Mouse (Mus musculus): ENCODE results near the gene Ddit4. TPM values are rescaled to one million over a fixed set of nuclear protein-coding genes. Genes with fewer than 3 reads are reported as not detected.

Ddit4 gene
- total RNA-seq, 1 experiment = 33.9 TPM

DNA sequence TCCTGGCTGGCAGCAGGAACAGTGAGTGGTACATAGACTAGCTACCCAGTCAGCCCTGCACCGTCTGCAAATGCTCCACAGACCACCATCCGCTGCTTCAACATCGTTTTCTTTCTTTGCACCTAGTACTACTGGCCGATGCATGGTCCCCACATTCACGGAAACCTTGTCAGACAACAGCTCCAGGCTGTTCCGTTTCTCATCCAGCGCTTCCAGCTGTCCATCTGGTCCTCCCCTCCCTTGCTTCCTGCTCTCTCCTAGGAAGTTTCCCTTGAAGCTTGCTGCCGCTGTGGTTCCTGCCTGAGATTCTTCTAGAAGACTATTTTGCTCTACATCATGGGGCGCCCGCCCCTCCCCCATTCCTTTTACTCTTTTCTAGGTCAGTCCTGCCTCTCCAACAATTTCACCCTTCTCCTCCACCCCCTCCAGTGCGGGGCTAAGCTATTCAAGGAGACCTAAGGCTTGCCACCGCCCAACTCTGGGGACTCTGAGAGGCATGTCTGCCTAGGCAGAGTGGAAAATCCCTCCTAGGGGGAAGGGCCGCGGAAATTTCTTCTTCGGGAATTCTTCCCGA, 8.7 kb downstream of the Ddit4 start:
- TF ChIP-seq ZNF384 (IDR thresholded peaks at IDR 0.05; ENCODE audit: low read depth, low read length) = no peak
- TF ChIP-seq CHD2 (IDR thresholded peaks at IDR 0.05; ENCODE audit: low read depth, low read length) = no peak
- no peak for TF ChIP-seq ZC3H11A (IDR thresholded peaks at IDR 0.05; ENCODE audit: borderline replicate concordance, low read depth, low read length)
- TF ChIP-seq MAFK (IDR thresholded peaks at IDR 0.05; ENCODE audit: insufficient read depth, low read depth, low read length) = no peak
- no peak for TF ChIP-seq HCFC1 (IDR thresholded peaks at IDR 0.05; ENCODE audit: borderline replicate concordance, insufficient read depth, low read length)

DNA sequence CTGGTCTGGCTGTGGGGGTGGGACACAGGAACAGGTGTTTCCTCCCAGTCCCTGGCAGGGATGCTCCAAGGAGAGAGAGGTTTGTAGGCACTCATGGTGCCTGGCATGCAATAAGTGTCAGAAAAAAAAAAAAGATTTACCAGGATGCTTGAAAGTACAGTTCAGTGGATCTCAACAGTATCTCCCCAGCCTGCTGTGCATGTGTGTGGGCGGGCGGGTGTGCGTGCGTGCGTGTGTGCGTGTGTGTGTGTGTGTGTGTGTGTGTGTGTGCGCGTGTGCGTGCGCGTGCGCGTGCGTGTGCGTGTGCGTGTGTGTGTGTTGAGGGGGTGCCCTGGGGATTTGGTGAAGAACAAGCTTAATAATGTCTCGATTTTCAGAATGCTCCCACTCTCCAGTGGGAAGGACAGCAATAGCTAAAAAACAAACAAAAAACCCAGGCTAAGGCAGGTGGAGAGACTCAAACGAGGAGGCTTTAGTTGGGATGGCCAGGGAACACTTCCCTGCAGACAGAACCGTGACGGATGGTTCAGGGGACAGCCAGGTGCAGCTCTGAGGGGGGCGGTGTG, 9.3 kb downstream of the Ddit4 start:
- TF ChIP-seq MAFK (IDR thresholded peaks at IDR 0.05; ENCODE audit: insufficient read depth, low read depth, low read length) (no peak), ZC3H11A (IDR thresholded peaks at IDR 0.05; ENCODE audit: borderline replicate concordance, low read depth, low read length) (no peak), ZNF384 (IDR thresholded peaks at IDR 0.05; ENCODE audit: low read depth, low read length) (no peak), CHD2 (IDR thresholded peaks at IDR 0.05; ENCODE audit: low read depth, low read length) (no peak), HCFC1 (IDR thresholded peaks at IDR 0.05; ENCODE audit: borderline replicate concordance, insufficient read depth, low read length) (no peak)
- H3K9me3 ChIP-seq (ENCODE audit: control insufficient read depth, insufficient read depth, low read depth, low read length) = no peaks in the 10 kb centered on the region
- peak overlapping the region; percentile 8 to 24; a peak in 2 of 4 replicates for H3K4me3 ChIP-seq (ENCODE audit: insufficient read depth in 1 of 2, low read depth in 1 of 2, low read length in 2 of 2, poor library complexity in 1 of 2, severe bottlenecking in 1 of 2)
- H3K9ac ChIP-seq (ENCODE audit: insufficient read depth, low read depth, low read length, poor library complexity, severe bottlenecking) = peak overlapping the region; percentile 17; the same call in 1 of the 2 replicates
- no peaks in the 10 kb centered on the region for H3K36me3 ChIP-seq (ENCODE audit: control insufficient read depth, insufficient read depth, low read length, poor library complexity, severe bottlenecking)
- in situ Hi-C loops (cut with MboI; ENCODE audit: low sequenced_read_pairs in 2 of 2, unreplicated experiment in 2 of 2) = no loop called here
- no peak for DNase-seq (ENCODE audit: low read depth, low spot score)
- peaks cover 0 to 17% of the 10 kb centered on the region in 2 experiments; a peak in 2 of 4 replicates for H3K4me1 ChIP-seq (ENCODE audit: control insufficient read depth in 2 of 2, insufficient read depth in 2 of 2, low read length in 2 of 2, poor library complexity in 1 of 2)
- no peak overlapping the region for H3K27ac ChIP-seq (ENCODE audit: insufficient read depth, low read depth, low read length, poor library complexity, severe bottlenecking)

More for the DNA sequence above, 8.7 kb downstream of the Ddit4 start:
- in situ Hi-C loops (cut with MboI; ENCODE audit: low sequenced_read_pairs in 2 of 2, unreplicated experiment in 2 of 2) = no loop called here
- peaks cover 0 to 17% of the 10 kb centered on the region in 2 experiments; a peak in 2 of 4 replicates for H3K4me1 ChIP-seq (ENCODE audit: control insufficient read depth in 2 of 2, insufficient read depth in 2 of 2, low read length in 2 of 2, poor library complexity in 1 of 2)
- peak overlapping the region; percentile 52 for H3K9ac ChIP-seq (ENCODE audit: insufficient read depth, low read depth, low read length, poor library complexity, severe bottlenecking)
- H3K9me3 ChIP-seq (ENCODE audit: control insufficient read depth, insufficient read depth, low read depth, low read length) = no peaks in the 10 kb centered on the region
- no peak for DNase-seq (ENCODE audit: low read depth, low spot score)
- peak overlapping the region; percentile 8 to 24; a peak in 3 of 4 replicates for H3K4me3 ChIP-seq (ENCODE audit: insufficient read depth in 1 of 2, low read depth in 1 of 2, low read length in 2 of 2, poor library complexity in 1 of 2, severe bottlenecking in 1 of 2)
- H3K27ac ChIP-seq (ENCODE audit: insufficient read depth, low read depth, low read length, poor library complexity, severe bottlenecking) = no peak overlapping the region
- H3K36me3 ChIP-seq (ENCODE audit: control insufficient read depth, insufficient read depth, low read length, poor library complexity, severe bottlenecking) = no peaks in the 10 kb centered on the region

DNA sequence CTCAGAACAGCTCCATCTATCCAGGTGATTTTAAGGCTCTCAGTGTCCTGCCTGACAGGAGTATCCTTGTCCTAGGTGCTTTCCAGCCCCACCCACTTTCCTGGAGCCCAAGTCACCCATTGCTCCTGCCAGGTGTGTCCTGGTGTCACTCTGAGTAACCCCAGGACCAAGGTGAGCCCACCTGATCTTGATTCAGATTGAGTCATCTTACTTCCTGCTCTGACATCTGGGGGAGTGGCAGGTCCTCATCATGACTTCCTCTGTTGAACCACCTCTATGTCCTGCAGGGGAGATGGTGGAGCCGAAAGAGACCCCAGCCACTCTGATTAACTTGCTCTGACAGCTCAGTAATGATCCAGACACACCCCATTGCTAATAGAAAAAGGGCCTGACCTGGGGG, 12.6 kb downstream of the Ddit4 start:
- DNase-seq (ENCODE audit: low read depth, low spot score) = no peak
- TF ChIP-seq ZNF384 (IDR thresholded peaks at IDR 0.05; ENCODE audit: low read depth, low read length) (no peak), MAFK (IDR thresholded peaks at IDR 0.05; ENCODE audit: insufficient read depth, low read depth, low read length) (no peak), CHD2 (IDR thresholded peaks at IDR 0.05; ENCODE audit: low read depth, low read length) (no peak), HCFC1 (IDR thresholded peaks at IDR 0.05; ENCODE audit: borderline replicate concordance, insufficient read depth, low read length) (no peak), ZC3H11A (IDR thresholded peaks at IDR 0.05; ENCODE audit: borderline replicate concordance, low read depth, low read length) (no peak)
- in situ Hi-C loops (cut with MboI; ENCODE audit: low sequenced_read_pairs in 2 of 2, unreplicated experiment in 2 of 2) = no loop called here
- Histone ChIP-seq H3K4me3 (ENCODE audit: insufficient read depth in 1 of 2, low read depth in 1 of 2, low read length in 2 of 2, poor library complexity in 1 of 2, severe bottlenecking in 1 of 2) (no peak overlapping the region), H3K27ac (ENCODE audit: insufficient read depth, low read depth, low read length, poor library complexity, severe bottlenecking) (no peak overlapping the region), H3K9ac (ENCODE audit: insufficient read depth, low read depth, low read length, poor library complexity, severe bottlenecking) (no peak overlapping the region), H3K4me1 (ENCODE audit: control insufficient read depth in 2 of 2, insufficient read depth in 2 of 2, low read length in 2 of 2, poor library complexity in 1 of 2) (peaks cover 0 to 25% of the 10 kb centered on the region in 2 experiments; a peak in 2 of 4 replicates), H3K36me3 (ENCODE audit: control insufficient read depth, insufficient read depth, low read length, poor library complexity, severe bottlenecking) (no peaks in the 10 kb centered on the region), H3K9me3 (ENCODE audit: control insufficient read depth, insufficient read depth, low read depth, low read length) (no peaks in the 10 kb centered on the region)

DNA sequence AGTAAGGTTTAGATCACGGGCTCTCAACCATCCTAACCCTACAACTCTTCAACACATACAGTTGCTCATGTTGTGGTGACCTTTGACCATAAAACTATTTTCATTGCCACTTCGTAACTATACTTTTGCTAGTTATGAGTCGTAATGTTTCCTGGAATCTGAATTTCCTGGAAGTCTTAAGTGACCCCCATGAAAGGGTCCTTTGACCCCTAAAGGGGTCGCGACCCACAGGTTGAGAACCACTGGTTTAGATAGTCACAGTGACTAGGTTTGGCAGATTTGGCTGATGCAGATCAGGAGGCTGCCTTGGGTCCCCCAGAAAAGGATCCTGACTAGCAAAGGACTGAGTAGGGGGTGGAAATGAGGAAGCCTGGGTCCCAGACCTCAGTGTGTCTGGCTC, 13.0 kb downstream of the Ddit4 start:
- Histone ChIP-seq H3K9ac (ENCODE audit: insufficient read depth, low read depth, low read length, poor library complexity, severe bottlenecking) (no peak overlapping the region), H3K27ac (ENCODE audit: insufficient read depth, low read depth, low read length, poor library complexity, severe bottlenecking) (no peak overlapping the region), H3K9me3 (ENCODE audit: control insufficient read depth, insufficient read depth, low read depth, low read length) (no peaks in the 10 kb centered on the region), H3K4me3 (ENCODE audit: insufficient read depth in 1 of 2, low read depth in 1 of 2, low read length in 2 of 2, poor library complexity in 1 of 2, severe bottlenecking in 1 of 2) (no peak overlapping the region), H3K36me3 (ENCODE audit: control insufficient read depth, insufficient read depth, low read length, poor library complexity, severe bottlenecking) (no peaks in the 10 kb centered on the region), H3K4me1 (ENCODE audit: control insufficient read depth in 2 of 2, insufficient read depth in 2 of 2, low read length in 2 of 2, poor library complexity in 1 of 2) (peaks cover 0 to 23% of the 10 kb centered on the region in 2 experiments; a peak in 2 of 4 replicates)
- no peak for DNase-seq (ENCODE audit: low read depth, low spot score)
- in situ Hi-C loops (cut with MboI; ENCODE audit: low sequenced_read_pairs in 2 of 2, unreplicated experiment in 2 of 2) = no loop called here
- TF ChIP-seq CHD2 (IDR thresholded peaks at IDR 0.05; ENCODE audit: low read depth, low read length) (peak; percentile 92), MAFK (IDR thresholded peaks at IDR 0.05; ENCODE audit: insufficient read depth, low read depth, low read length) (no peak), ZC3H11A (IDR thresholded peaks at IDR 0.05; ENCODE audit: borderline replicate concordance, low read depth, low read length) (no peak), ZNF384 (IDR thresholded peaks at IDR 0.05; ENCODE audit: low read depth, low read length) (no peak), HCFC1 (IDR thresholded peaks at IDR 0.05; ENCODE audit: borderline replicate concordance, insufficient read depth, low read length) (no peak)
